Mouse (Mus musculus) liver (tissue): ENCODE results near the gene Ssx2ip.

Experiments used
- DNase-seq: peaks from one replicate; pipeline ENCODE4 v3.0.0-alpha.2; 2020; ENCODE audit warnings: mixed read lengths

Ssx2ip gene

DNA sequence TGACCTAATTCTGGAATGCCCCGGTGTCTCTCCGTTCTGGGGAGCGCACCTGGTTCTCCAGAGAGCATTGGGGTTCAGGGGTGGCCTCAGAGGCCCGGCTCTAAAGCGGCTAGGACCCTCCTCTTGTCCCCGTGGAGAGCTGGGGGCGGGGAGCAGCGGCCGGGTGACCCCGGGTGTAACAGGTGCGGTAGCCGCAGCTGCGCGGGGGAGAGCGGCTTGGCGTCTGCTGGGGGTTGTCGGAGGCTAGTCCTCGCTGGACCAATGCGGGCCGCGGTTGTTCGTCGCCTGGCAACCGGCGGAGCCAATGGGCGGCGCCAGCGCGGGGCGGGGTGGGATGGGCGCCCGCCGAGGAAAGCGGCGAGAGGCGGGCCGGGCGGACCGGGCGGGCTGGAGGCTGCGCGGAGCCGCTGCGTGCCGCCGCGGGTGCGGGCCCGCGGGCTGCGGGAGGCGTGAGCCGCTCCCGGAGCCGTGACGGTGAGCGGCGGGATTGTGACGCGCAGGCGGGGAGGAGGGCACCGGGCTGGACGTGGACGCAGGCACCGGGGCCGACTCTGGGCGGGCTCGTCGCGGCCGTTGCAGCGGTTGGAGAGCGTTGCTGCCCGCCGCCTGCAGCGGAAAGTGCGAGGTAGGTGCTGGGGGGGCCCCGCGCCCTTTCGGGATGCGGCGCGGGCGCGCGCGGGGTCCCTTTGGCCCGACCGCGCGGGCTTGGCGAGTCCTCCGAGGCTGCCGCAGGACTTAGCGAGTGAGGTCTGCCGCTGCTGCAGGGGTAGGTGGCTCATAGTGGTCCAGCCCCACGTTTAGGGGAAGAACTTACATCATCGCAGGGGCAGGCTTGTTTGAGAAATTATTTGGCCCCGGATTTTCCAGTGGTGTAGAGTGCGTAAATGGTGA lies at the start of gene Ssx2ip:
TSS of gene Ssx2ip (plus strand) at position 332 of the 891 bp plus-strand sequence.
- peak; percentile 98 for DNase-seq

DNA sequence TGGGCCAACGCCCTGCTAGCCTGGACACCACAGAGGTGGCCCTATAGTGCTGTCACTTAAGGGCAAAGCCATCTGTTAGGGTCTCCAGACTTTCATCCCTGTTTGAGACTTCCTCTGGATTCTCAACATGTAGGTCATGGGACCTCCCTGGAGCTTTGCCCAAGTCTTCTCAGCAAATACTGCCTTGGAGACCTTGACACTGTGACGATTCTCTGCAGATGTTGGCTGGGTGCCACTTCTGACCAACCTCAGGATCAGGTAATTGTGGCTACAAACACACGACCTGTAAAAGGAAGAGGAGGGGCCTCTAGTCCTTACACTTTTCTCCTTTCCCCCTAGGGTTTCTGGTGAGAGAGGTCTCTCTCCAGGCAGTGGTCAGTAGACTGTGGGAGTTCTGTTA lies 49.3 kb upstream of the Ssx2ip start:
- DNase-seq = no peak

DNA sequence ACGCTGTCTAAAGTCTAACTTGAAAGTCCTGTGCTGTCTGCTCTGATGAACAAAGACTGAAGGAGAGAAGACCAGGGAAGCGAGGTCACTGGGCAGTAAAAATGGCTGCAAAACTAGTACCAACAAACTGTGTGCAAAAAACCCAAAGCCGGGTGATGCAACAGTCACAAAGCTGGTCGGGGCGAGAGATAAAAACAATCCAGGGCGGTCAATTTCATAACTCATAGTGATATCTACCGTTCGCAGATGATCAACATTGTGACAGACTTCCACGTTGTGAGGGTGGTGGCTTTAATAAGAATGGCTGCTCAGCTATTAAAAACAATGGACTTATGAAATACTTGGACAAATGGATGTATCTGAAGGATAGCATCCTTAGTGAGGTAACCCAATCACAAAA lies 39.0 kb upstream of the Ssx2ip start:
- DNase-seq = no peak

DNA sequence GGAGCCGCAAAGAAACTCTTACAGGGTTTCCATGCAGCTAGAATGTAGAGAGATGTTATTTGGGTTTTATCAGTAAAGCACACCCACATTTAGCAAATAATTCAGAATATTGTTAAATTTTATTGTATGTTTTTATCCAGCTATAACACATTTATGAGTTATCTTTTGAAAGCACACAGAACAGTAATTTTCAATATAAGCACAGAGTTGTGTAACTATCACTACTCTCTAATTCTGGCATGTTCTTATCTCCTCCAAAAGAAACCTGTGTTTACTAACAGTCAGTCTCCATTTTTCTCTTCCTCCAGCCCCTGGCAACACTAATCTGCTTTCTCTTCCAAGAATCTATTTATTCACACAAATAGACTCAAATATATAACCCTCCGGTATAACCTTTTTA lies 37.4 kb upstream of the Ssx2ip start:
- no peak for DNase-seq

DNA sequence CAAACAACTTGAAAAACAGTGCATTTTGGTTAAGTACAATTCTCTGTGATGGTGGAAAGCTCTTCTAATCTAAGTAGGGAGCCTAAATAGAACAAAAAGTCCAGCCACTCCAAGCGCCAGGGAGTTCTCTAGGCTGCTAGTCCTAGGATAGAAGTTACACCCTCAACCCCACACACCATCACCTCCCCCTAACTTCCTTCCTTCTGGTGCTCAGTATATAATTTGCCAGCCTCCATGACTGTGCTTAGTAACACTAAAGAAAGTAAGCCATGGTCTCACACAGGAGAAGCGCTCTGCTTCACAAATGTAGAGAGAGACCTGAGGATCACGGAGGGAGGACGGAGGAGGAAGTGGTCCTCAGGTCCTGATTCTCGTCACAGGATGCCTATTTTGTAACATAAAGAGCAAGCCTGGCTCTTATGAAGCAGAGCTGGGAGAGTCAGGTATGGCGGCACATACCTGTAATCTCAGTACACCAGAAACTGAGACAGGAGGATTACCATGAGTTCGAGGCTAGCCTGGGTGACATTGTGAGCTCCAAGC lies 33.8 kb upstream of the Ssx2ip start:
- no peak for DNase-seq

DNA sequence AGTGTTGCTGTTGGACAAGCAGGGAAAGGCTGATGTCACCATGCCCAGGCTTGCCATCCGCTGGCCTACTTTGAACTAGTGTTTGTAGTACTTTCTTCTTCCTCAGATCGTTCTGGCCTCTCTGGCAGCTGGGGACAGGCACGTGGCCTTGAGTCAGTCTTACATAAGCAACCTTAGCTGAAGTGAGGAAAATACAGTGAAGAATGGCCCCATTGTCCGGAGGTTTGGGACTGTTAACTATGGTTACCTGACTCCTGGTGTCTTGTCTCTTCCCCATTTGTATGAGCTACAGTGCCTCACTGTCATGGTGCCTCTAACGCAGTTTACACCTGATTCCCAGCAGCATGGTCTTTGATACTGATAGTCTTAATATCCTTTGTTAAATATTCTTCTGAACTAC lies 33.2 kb upstream of the Ssx2ip start:
- DNase-seq = no peak

DNA sequence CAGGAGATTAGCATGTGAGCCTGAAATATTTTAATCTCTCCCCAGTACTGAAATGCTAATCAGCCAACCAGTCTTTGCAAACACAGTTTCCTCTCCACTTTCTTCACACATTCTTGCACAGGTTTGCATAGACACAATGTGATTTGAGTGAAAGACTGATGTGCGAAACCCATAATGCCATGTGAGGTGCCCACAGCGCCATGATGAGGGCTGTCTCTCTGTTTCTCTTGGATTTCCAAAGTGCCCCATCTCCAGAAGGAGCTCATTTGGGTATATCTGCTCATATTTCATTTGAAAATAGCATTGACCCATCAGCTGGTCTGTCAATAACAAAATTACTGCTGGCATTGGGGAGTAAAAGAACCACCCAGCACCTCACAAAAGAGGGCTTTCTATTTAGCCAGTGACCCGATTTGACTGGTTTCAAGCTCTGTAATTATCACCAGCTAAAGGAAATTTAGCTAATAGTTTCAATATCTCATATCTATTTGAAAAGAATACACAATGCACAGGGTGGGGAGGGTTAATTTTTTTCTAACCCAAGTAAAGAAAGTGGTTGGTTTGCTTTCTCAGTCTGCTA lies 29.8 kb upstream of the Ssx2ip start:
- no peak for DNase-seq

DNA sequence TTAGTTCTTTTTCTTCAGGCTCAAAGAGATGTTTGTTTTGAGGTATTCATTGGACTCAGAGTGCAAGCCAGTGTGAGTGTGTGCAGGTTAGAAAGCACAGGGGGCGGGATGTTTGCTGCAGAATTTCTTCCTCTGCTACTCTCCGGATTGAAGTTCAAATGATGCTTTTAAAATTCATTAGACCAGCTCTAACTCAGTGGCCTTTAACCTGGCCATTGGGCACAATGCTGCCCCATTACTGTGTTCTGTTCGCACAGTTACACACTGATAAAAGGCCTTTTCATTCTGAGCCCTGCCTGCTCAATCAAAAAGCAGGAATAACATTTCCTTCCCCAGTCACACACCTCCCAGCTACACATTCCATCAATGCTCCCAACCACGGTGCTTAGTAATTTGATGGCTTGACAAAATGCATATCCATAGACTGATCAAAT lies 29.2 kb upstream of the Ssx2ip start:
- DNase-seq = no peak

DNA sequence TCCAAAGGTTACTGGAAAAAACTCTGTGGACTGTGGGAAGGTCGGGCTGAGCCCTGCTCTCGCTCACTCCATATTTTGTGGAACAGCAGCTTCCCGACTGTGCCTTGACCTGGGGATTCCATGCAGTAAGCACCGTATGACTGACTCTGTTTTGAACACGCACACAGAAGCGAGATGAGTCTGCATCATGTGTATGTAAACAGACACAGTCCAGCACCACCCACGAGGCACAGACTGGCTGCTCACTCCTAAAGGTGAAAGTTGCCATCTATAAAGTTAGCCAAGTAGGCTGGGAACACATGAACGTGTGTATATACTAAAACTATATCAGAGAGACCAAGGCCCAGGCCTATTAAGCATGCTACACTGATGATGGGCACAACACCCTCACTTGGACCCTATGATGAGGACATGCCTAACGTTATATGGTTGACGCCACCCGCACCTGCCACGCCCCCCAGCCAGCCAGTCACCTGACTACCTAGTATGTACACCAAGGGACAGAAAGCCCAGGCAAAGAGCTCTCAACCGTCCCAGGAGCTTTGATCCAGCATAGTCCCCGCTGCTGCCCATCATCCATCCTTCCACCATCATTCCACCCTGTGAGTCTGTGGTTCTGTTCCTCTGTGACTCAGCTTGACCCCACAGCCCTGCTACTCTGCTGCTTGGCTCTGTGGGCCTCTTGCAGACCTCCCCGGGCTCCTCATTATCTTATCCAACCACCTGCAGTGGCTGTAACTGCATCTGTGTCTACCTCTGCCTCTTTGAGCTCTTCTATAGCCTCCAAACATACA lies 27.9 kb upstream of the Ssx2ip start:
- DNase-seq = peak; percentile 84

DNA sequence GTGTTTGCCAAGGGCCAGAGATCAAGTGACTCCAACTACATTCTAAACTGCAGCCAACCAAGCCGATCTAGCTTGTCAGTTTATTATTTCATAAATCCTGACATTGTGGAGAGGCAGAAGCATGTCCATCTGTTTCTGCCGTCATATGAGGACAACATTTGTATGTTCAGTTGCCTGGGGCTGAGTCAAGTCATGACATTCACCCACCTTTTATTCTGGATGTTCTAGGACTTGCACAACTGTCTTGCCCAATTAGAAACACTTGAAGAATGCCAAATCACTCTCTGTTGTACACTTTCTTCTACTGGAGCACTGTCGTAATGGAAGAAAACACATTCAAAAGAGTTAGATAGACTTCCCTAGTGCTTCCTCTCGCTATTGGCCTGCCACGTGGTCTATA lies 27.2 kb upstream of the Ssx2ip start:
- DNase-seq = no peak

DNA sequence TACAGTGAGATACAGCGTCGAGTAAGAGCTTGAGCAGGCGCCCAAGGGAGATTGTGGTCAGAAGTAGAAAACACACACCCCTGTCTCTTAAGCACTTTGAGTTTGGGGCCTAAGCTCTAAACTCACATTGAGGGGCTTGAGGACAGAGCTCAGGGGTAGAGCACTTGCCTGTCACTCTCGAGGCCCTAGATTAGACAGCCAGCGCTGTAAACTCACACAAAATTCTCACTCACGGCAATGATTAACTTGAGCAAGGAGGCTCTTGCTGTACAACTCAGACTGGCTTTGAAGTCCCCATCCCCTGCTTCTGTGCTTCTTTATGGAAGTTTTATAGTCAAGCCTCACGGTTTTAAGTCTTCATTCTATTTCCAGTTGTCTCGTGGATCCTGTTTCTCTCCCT lies 25.7 kb upstream of the Ssx2ip start:
- DNase-seq = no peak

DNA sequence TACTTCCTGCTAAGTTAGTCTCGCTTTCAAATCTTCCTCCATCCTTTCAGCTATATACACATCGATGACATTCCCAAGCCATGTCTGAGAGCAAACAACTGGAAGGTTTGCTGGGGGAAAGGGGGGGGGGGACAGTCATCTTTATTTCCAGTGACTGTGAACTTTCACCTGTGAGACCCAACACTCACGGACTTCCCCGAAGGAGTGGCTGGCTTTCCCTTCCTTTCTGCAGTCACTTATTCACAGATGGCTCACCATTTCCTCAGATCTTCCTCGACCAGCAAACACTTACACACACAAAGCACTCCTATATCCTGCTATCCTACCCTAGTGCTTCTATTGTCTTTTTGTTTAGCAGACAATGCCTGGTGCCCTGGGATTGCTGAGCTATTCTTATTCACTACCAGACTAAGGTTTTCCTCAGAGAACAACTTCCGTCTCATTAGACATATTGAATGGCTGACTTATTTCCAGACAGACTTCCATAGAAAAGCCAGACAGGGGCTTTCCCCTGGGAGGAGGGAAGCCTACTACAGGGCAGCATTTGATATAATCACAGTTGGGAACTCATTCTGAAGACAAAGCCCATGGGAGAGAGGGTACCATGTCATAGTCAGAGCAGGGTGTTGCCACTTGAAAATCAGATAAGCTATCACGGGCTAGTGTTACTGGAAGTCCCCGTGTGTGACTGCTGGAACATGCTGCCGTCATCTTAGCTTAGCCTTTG lies 24.5 kb upstream of the Ssx2ip start:
- no peak for DNase-seq

DNA sequence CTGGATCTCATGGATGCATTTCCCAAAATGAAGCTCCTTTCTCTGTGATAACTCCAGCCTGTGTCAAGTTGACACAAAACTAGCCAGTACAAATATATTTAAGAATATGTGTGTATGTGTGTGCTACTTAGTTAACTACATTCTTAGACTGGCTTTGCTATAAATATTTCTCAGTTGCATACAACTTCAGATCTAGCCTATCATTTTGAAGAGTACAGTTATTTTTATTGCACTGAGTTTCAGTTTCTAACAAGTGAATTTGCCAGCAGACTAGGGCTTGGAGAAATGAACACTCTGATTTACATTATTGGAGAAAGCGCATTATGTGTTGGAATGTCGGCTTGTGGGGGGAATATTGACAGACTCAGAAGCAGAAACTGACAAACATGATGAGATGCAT lies 23.6 kb upstream of the Ssx2ip start:
- DNase-seq = no peak

DNA sequence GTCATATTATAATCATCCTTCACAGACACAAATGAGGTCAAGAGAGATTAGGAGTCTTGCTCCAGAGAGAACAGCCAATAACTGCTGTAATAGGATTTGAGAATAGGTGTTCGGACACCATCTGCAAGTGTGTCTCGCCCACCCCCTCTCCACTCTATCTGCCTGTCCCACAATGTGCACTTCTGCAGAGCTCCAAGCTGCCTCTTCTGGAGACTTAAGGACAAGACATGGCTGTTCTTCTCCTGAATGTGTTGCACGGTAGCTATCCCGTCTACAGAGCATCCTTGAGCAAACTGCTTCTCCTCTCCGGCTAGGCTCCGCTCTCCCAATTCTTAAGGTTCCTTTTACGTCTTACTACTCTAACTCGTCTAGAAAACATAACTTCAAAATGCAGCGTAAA lies 23.0 kb upstream of the Ssx2ip start:
- no peak for DNase-seq

DNA sequence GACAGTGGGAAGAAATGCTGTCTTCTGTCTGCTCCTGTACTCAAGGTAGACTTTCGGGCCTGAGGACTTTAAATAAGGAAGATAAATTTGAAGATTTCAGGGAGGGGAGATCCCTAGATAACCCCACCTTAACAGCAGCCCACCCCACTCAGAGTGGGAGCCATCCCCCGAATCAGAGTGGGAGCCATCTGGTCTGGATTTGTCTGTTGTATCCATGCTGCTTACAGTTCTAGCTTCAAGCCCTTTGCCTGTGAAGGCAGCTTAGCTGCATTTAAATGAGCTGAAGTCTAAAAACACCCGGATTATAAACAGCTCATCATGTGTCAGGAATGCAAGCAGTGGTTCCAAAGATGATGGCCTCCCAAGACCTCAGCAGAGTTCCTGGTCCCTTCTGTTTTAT lies 17.6 kb upstream of the Ssx2ip start:
- DNase-seq = no peak

DNA sequence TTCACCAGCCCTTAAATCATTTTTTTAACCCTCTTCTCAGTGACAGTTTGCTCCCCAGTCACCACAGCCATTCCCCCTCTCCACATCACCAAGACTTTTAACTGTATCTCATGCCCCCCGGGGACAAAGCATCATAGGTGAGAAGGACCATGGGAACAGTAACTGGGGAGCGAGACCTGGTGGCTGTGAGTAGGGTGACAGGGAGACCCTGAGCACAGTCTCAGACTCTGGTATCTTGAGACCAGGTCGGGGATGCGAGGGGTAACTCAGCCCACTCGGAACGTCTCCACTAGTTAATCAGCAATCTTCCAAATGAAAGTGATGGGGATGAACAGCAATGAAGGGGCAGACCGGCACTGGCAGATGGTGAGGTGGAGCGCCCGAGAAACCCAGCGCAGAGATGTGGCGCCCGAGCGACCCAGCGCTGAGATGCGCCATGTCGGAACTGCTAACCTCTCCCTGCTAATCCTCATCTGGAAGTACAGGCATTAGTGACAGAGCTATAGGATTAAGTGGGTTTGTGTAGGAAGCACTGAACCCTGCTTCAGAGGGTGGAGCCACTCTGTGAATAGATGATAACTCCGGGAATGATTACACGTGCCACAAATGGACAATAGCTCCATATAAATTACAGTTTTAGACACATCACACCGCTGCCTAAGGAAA lies 11.7 kb upstream of the Ssx2ip start:
- peak; percentile 52 for DNase-seq

DNA sequence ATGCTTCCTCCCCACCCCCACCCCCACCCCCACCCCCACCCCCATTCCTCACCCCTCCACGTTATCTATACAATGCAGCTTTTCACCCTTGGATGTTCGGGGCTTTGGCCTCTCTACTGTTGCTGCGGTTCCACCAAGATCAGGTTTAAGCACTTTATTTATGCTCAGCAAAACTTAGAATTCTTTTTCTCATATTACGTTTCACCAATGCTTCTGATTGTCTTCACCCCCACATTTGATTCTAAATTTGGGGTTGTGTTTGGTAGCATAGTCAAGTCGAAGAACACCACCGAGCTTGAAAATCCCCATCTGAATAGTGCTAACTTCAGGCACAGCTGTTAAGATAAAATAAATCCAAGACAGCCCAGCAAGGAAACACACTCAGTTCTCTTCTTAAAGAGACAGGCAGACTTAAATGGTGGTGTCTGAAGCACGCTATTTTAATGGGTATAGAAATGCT lies 10.8 kb upstream of the Ssx2ip start:
- peak; percentile 76 for DNase-seq

DNA sequence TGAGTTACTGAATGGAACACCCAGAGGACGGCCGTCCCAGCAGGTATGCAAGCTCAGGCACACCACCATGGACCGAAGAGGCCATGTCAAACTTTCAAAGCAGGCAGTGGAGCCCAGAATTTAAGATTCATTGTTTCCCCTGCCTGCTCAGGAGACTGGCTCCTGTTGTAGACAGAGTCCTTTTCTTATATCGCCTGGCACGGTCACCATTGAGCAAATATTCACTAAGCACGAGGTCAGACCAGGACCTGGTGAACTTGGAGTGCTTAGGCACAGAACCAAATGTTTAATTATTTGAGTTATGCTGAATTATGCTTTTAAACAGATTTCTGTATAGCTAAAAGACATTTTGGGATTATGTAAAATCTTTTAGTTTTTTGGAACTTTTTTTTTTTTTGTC lies 8.2 kb upstream of the Ssx2ip start:
- no peak for DNase-seq

DNA sequence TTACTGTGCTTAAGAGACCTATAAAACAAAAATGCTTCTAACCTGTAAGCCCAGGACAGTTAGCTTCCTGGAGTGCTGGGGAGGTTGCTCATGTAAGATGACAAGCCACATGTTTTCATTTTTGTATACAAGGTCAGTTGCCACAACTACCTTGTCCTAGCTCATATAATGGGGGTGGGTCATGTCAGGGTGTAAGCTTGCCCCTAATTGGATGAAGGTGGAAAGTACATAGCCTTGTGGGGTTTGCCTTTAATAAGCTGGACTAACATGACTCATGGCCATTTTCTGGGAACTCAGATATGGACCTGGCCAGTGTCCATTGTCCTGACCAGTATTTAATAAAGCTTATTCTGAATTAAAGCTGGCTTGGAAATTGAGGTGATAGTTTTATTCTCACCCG lies 7.5 kb upstream of the Ssx2ip start:
- no peak for DNase-seq

DNA sequence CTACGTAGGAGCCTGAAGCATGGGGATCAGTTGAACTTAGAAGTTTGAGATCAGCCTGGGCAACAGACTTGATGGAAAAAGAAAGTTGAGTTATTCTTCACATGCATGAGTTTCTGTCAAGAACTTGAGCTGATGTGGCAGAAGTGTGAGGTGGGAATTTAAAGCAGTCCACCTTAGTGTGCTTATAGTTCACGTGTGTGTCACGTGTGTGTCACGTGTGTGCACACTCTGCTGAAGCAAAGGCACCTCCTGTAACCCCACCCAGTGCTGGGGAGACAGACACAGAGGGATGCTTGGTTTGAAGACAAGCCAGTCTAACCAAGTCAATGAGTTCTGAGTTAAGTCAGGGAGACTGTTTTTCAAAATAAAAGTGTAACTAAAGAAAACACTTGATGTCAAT lies 6.6 kb upstream of the Ssx2ip start:
- DNase-seq = no peak

DNA sequence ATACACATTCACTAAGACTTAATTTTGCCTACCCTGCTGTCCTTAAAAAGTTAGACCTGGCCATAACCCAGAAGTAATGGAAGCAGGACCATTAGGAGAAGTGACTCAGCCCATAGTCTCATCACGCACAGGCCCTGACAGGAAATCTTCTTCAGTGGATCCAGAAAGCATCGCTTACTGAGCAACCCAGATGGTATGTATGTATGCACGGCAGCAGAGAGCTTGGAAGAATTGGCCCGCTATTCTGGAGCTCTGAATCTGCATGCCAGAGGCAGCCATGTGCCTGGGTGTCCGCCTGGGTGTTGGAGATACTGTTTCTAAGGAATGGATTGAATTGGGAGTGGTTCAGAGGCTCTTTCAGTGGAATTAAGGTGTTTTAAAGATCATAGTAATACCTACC lies 5.2 kb upstream of the Ssx2ip start:
- no peak for DNase-seq

DNA sequence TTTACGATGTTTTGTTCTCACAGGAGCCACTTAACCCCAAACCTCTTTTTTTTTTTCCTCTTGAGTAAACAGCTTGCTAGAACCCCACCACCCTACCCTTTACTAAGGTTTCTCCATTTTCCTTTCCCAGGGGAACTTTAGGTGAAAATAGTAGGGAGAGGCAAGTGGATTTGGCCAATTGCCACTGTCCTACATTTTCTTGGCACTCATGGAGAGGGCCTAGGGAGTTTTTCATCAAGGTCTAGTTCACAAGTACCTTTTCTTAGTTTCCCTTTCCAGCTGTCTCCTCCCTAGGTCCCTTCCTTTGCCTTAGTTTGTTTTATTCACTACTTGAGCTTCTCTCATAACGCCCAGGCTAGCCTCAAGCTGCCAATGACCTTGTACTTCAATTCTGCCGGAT lies 672 bp upstream of the Ssx2ip start:
- no peak for DNase-seq
